Mouse (Mus musculus) lung, adult 2 months (tissue): ENCODE data around the gene Wdr34.

Experiments used
- CTCF ChIP-seq: fragments of 200-500 bp; IDR thresholded peaks from 2 replicates; pipeline ENCODE4 v1.5.1; 2011; ENCODE audit warnings: mild to moderate bottlenecking, low read length, control low read depth; ENCODE audit not compliant: insufficient read depth
- POLR2A ChIP-seq: fragments of 200-500 bp; IDR thresholded peaks from 2 replicates; pipeline ENCODE4 v1.6.1; 2011; ENCODE audit warnings: low read depth, mild to moderate bottlenecking, control low read depth, low read length, borderline replicate concordance; ENCODE audit errors: extremely low read depth

GRCm38 (mm10) chr2:30063791-30064190, 15.1 kb upstream of the Wdr34 start:
- TF ChIP-seq POLR2A (no peak), CTCF (no peak)
